Mouse (Mus musculus) lung, adult 2 months (tissue): Measurements from ENCODE around the gene Dync2li1. TPM values are rescaled to one million over a fixed set of nuclear protein-coding genes. Genes with fewer than 3 reads are reported as not detected.

Experiments used
- DNase-seq: peaks from one replicate; pipeline ENCODE4 v3.0.0; 2022
- H3K4me1 ChIP-seq: fragments of 200-500 bp; 2 replicates; pipeline ENCODE4 v1.6.1; 2011; ENCODE audit warnings: low read length; ENCODE audit not compliant: control insufficient read depth, insufficient read depth
- H3K4me3 ChIP-seq: fragments of 200-500 bp; replicated peaks from 2 replicates; pipeline ENCODE3; 2011; ENCODE audit warnings: low read depth, mild to moderate bottlenecking, control low read depth, low read length; ENCODE audit errors: extremely low read depth
- CTCF ChIP-seq: fragments of 200-500 bp; IDR thresholded peaks from 2 replicates; pipeline ENCODE4 v1.5.1; 2011; ENCODE audit warnings: mild to moderate bottlenecking, low read length, control low read depth; ENCODE audit not compliant: insufficient read depth
- POLR2A ChIP-seq: fragments of 200-500 bp; IDR thresholded peaks from 2 replicates; pipeline ENCODE4 v1.6.1; 2011; ENCODE audit warnings: low read depth, mild to moderate bottlenecking, control low read depth, low read length, borderline replicate concordance; ENCODE audit errors: extremely low read depth
- WGBS: fragments of 180-500 bp; shearing (Covaris S2); methylation state at CpG from one replicate; pipeline ENCODE4 v1.1.7; 2018; 5-methylcytosine and 5-hydroxymethylcytosine counted together
- polyA plus RNA-seq: library from polyadenylated mRNA; depleted of rRNA; stranded (reverse); fragments of >200 nt; gene quantifications from 2 replicates; pipeline ENCODE4 v1.2.3, GENCODE M21; 2012

The Dync2li1 gene
- polyA plus RNA-seq, 1 experiment = 11.4 TPM

DNA sequence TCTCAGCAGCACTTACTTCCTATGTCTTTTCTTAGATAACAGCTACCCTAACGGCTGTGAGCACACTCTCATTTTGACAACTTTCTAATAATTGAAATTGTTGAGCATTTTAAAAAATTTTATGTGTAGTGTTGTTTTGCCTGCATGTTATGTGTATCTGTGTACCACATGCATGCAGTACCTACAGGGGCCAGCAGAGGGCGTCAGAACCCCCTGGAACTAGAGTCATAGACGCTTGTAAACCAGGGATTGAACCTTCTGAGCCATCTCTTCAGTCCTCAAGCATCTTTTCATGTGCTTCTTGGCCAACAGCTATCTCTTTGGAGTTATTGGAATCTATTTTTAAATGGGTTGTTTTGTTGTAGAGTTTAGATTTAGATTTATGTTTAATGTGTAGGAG lies 15.6 kb downstream of the Dync2li1 start:
- WGBS = 38% methylated on average over 3 of the region's 3 CpGs
- Histone ChIP-seq H3K4me1 (peaks cover 3% of the 10 kb centered on the region; the same call in 1 of the 2 replicates), H3K4me3 (no peak overlapping the region)
- TF ChIP-seq CTCF (peak; percentile 43), POLR2A (no peak)
- peak; percentile 34 for DNase-seq

DNA sequence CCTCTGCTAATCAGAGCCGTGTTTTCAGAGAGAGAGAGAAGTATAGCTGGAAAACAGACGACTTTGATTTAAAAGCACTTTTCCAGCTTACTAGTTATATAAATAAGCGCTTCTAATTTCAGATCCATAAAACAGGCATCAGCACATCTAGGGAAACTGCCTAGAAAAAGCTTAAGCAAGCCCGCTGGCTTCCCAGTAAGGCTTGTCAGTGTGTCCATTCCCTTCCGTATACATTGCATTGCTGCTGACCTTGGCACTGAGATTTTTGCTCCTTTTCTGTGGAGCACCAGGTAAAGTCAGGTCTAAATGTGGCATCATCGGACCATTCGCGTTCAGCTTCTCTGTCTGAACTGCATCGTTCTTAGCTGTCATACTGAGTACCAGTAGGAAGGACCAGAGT lies 16.0 kb downstream of the Dync2li1 start:
- TF ChIP-seq POLR2A (no peak), CTCF (no peak)
- WGBS = 87% methylated on average over 9 of the region's 9 CpGs
- DNase-seq = no peak
- Histone ChIP-seq H3K4me3 (no peak overlapping the region), H3K4me1 (peaks cover 3% of the 10 kb centered on the region; the same call in 1 of the 2 replicates)

- 66% methylated on average over 16 of the region's 16 CpGs for WGBS
- DNase-seq = no peak
- no peak for TF ChIP-seq CTCF
- no peak for TF ChIP-seq POLR2A
- H3K4me3 ChIP-seq = no peak overlapping the region
- H3K4me1 ChIP-seq = no peaks in the 10 kb centered on the region
These were observed 18.2 kb downstream of the Dync2li1 start for GRCm38 (mm10) chr17:84644292-84645050.

DNA sequence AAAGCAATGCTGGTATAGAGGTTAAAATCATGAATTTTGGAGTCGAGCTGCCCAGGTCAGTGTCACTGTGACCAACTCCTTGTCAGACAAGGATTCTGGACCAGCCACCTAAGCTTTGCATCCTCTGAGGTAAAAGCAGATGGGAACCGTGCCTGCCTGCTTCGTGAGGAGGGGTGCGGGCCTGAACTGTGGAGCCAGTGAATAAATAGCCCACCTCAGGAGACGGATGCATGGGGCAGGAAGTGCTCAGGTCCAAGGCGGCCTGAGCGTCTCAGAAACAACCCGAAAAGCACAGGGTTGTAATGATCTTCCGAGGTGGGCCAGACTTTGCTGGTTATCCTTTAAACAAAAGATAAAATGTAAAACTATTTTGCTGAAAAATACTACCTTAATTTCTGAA lies 18.8 kb downstream of the Dync2li1 start:
- H3K4me3 ChIP-seq = no peak overlapping the region
- H3K4me1 ChIP-seq = no peaks in the 10 kb centered on the region
- no peak for DNase-seq
- TF ChIP-seq CTCF = no peak
- TF ChIP-seq POLR2A = no peak
- 50% methylated on average over 9 of the region's 9 CpGs for WGBS

DNA sequence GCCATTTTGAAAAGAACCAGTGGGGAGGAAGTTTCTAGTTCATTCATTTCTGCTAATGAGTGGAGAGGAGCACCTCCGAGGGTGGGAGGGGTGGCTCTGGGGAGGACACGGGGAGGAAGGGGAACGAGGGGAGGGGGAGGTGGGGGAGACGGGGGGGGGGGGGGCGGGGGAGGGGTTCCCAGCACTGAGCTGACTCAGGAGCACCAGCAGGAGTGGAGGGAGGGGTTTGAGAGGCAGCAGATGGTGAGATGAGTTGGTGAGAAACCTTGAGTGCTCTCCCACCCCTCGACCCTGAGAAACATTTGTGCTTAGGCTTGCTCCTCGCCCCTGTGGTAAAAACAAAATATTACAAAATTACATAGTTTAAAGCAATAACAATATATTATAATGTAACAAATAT lies 19.6 kb downstream of the Dync2li1 start:
- WGBS = 41% methylated on average over 3 of the region's 7 CpGs
- no peak for TF ChIP-seq CTCF
- no peak for TF ChIP-seq POLR2A

GRCm38 (mm10) chr17:84646477-84646876 lies 20.2 kb downstream of the Dync2li1 start:
- WGBS = 67% methylated on average over 2 of the region's 2 CpGs

More for the DNA sequence above, 19.6 kb downstream of the Dync2li1 start:
- no peak for DNase-seq
- Histone ChIP-seq H3K4me1 (no peaks in the 10 kb centered on the region), H3K4me3 (no peak overlapping the region)

GRCm38 (mm10) chr17:84647630-84648029 lies 21.3 kb downstream of the Dync2li1 start:
- Histone ChIP-seq H3K4me1 (no peaks in the 10 kb centered on the region), H3K4me3 (no peak overlapping the region)
- WGBS = 65% methylated on average over 4 of the region's 4 CpGs
- TF ChIP-seq CTCF = no peak
- TF ChIP-seq POLR2A = no peak
- no peak for DNase-seq

More at GRCm38 (mm10) chr17:84646477-84646876, 20.2 kb downstream of the Dync2li1 start:
- H3K4me3 ChIP-seq = no peak overlapping the region
- TF ChIP-seq POLR2A (no peak), CTCF (no peak)
- no peaks in the 10 kb centered on the region for H3K4me1 ChIP-seq
- DNase-seq = no peak

DNA sequence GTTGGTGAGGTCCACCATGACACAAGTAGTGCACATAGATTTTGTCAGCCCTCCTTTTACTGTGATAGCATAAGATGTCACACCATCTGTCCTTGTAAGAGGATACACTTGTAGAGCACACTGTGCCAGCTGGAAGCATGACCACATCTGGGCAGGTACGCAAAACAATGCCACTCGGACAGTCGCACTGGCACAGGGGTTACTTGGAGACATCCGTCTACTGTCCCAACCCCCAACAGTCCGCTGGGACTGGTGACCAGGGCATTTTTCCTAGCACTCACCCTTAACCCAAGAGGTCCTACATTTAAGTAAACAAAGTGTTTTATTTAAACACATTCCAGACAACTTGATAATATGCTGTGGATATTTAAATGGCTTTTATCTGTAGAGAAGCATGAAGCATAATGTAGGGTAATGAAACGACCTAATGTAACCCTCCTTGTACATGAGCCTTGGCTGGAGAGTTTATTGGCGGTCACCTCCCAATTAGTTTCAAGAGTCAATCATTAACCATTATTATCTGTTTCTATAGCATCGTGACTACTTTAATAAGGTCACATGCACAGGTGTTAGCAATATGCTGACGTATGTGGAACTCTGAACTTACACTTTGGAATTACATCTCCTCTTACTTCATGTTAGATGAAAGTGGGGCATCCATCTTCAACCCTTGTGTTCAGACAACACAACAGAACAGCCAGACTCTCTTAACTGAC lies 24.2 kb downstream of the Dync2li1 start:
- H3K4me1 ChIP-seq = no peaks in the 10 kb centered on the region
- no peak for TF ChIP-seq POLR2A
- TF ChIP-seq CTCF = no peak
- WGBS = 63% methylated on average over 9 of the region's 9 CpGs
- H3K4me3 ChIP-seq = no peak overlapping the region
- no peak for DNase-seq

- H3K4me3 ChIP-seq = no peak overlapping the region
- 90% methylated on average over 9 of the region's 9 CpGs for WGBS
- TF ChIP-seq CTCF (no peak), POLR2A (no peak)
- H3K4me1 ChIP-seq = no peaks in the 10 kb centered on the region
- no peak for DNase-seq
These were observed 27.2 kb downstream of the Dync2li1 start for GRCm38 (mm10) chr17:84653544-84653943.

- no peak for DNase-seq
- Histone ChIP-seq H3K4me1 (no peaks in the 10 kb centered on the region), H3K4me3 (no peak overlapping the region)
- no peak for TF ChIP-seq POLR2A
- no peak for TF ChIP-seq CTCF
- WGBS = 72% methylated on average over 5 of the region's 5 CpGs
These were observed 29.9 kb downstream of the Dync2li1 start for GRCm38 (mm10) chr17:84656205-84656604.
